Mouse (Mus musculus): ENCODE results near the gene Defb42. TPM values are rescaled to one million over a fixed set of nuclear protein-coding genes. Genes with fewer than 3 reads are reported as not detected.

Gene Defb42
- not detected in 2 replicates for polyA plus RNA-seq (2012; rRNA removed)

GRCm38 (mm10) chr14:63046691-63047090, at the start of gene Defb42:
Gene Defb42 (plus strand): TSS chr14:63046991.
- Histone ChIP-seq H3K27ac (ENCODE audit: insufficient read depth, low read depth, low read length) (no peak within 1 kb of the TSS), H3K4me3 (ENCODE audit: low read depth, low read length) (no peak within 1 kb of the TSS), H3K27me3 (ENCODE audit: control insufficient read depth, insufficient read depth, low read length) (no peaks in the 10 kb centered on the region), H3K36me3 (ENCODE audit: control insufficient read depth, insufficient read depth, low read length) (no peaks in the 10 kb centered on the region), H3K4me1 (ENCODE audit: control insufficient read depth, insufficient read depth, insufficient read length, low read length) (no peaks in the 10 kb centered on the region)
- TF ChIP-seq POLR2A (IDR thresholded peaks at IDR 0.05; ENCODE audit: low read depth, low read length): no peak
- 77% methylated on average over 3 of the region's 3 CpGs for WGBS

GRCm38 (mm10) chr14:62997777-62998176, 49.0 kb upstream of the Defb42 start, which contains the start of gene Defb47:
Gene Defb47 (plus strand): TSS chr14:62998077.
- Histone ChIP-seq H3K27ac (ENCODE audit: insufficient read depth, low read depth, low read length) (no peak within 1 kb of the TSS), H3K27me3 (ENCODE audit: control insufficient read depth, insufficient read depth, low read length) (no peaks in the 10 kb centered on the region), H3K36me3 (ENCODE audit: control insufficient read depth, insufficient read depth, low read length) (no peaks in the 10 kb centered on the region), H3K4me1 (ENCODE audit: control insufficient read depth, insufficient read depth, insufficient read length, low read length) (no peaks in the 10 kb centered on the region), H3K4me3 (ENCODE audit: low read depth, low read length) (no peak within 1 kb of the TSS)
- TF ChIP-seq POLR2A (IDR thresholded peaks at IDR 0.05; ENCODE audit: low read depth, low read length) (no peak), CTCF (IDR thresholded peaks at IDR 0.05; ENCODE audit: extremely low read depth, insufficient read length, insufficient replicate concordance, low read depth, low read length) (no peak)
- 77% methylated on average over 8 of the region's 8 CpGs for WGBS

GRCm38 (mm10) chr14:62998977-62999376, 47.8 kb upstream of the Defb42 start:
- 68% methylated on average over 4 of the region's 4 CpGs for WGBS

GRCm38 (mm10) chr14:63002588-63002987, 44.2 kb upstream of the Defb42 start:
- Histone ChIP-seq H3K27ac (ENCODE audit: insufficient read depth, low read depth, low read length) (no peak overlapping the region), H3K36me3 (ENCODE audit: control insufficient read depth, insufficient read depth, low read length) (no peaks in the 10 kb centered on the region), H3K4me3 (ENCODE audit: low read depth, low read length) (no peak overlapping the region), H3K4me1 (ENCODE audit: control insufficient read depth, insufficient read depth, insufficient read length, low read length) (no peaks in the 10 kb centered on the region), H3K27me3 (ENCODE audit: control insufficient read depth, insufficient read depth, low read length) (no peaks in the 10 kb centered on the region)
- WGBS: 59% methylated on average over 2 of the region's 2 CpGs
- TF ChIP-seq CTCF (IDR thresholded peaks at IDR 0.05; ENCODE audit: extremely low read depth, insufficient read length, insufficient replicate concordance, low read depth, low read length) (no peak), POLR2A (IDR thresholded peaks at IDR 0.05; ENCODE audit: low read depth, low read length) (no peak)

More at GRCm38 (mm10) chr14:62998977-62999376, 47.8 kb upstream of the Defb42 start:
- Histone ChIP-seq H3K4me3 (ENCODE audit: low read depth, low read length) (no peak overlapping the region), H3K36me3 (ENCODE audit: control insufficient read depth, insufficient read depth, low read length) (no peaks in the 10 kb centered on the region), H3K27me3 (ENCODE audit: control insufficient read depth, insufficient read depth, low read length) (no peaks in the 10 kb centered on the region), H3K4me1 (ENCODE audit: control insufficient read depth, insufficient read depth, insufficient read length, low read length) (no peaks in the 10 kb centered on the region), H3K27ac (ENCODE audit: insufficient read depth, low read depth, low read length) (no peak overlapping the region)
- TF ChIP-seq POLR2A (IDR thresholded peaks at IDR 0.05; ENCODE audit: low read depth, low read length) (no peak), CTCF (IDR thresholded peaks at IDR 0.05; ENCODE audit: extremely low read depth, insufficient read length, insufficient replicate concordance, low read depth, low read length) (no peak)

GRCm38 (mm10) chr14:63011471-63011870, 35.3 kb upstream of the Defb42 start, which contains the start of gene Defb43:
Gene Defb43 (plus strand): TSS chr14:63011771.
- 92% methylated on average over 5 of the region's 5 CpGs for WGBS
- Histone ChIP-seq H3K27me3 (ENCODE audit: control insufficient read depth, insufficient read depth, low read length) (no peaks in the 10 kb centered on the region), H3K27ac (ENCODE audit: insufficient read depth, low read depth, low read length) (no peak within 1 kb of the TSS), H3K4me3 (ENCODE audit: low read depth, low read length) (no peak within 1 kb of the TSS), H3K4me1 (ENCODE audit: control insufficient read depth, insufficient read depth, insufficient read length, low read length) (no peaks in the 10 kb centered on the region), H3K36me3 (ENCODE audit: control insufficient read depth, insufficient read depth, low read length) (no peaks in the 10 kb centered on the region)
- TF ChIP-seq POLR2A (IDR thresholded peaks at IDR 0.05; ENCODE audit: low read depth, low read length) (no peak), CTCF (IDR thresholded peaks at IDR 0.05; ENCODE audit: extremely low read depth, insufficient read length, insufficient replicate concordance, low read depth, low read length) (no peak)

- no peaks in the 10 kb centered on the region for H3K36me3 ChIP-seq (ENCODE audit: control insufficient read depth, insufficient read depth, low read length)
- WGBS: 67% methylated on average over 4 of the region's 4 CpGs
- no peaks in the 10 kb centered on the region for H3K4me1 ChIP-seq (ENCODE audit: control insufficient read depth, insufficient read depth, insufficient read length, low read length)
- no peaks in the 10 kb centered on the region for H3K27me3 ChIP-seq (ENCODE audit: control insufficient read depth, insufficient read depth, low read length)
- H3K27ac ChIP-seq (ENCODE audit: insufficient read depth, low read depth, low read length): no peak overlapping the region
- H3K4me3 ChIP-seq (ENCODE audit: low read depth, low read length): no peak overlapping the region
- no peak for TF ChIP-seq CTCF (IDR thresholded peaks at IDR 0.05; ENCODE audit: extremely low read depth, insufficient read length, insufficient replicate concordance, low read depth, low read length)
- no peak for TF ChIP-seq POLR2A (IDR thresholded peaks at IDR 0.05; ENCODE audit: low read depth, low read length)
Measured at GRCm38 (mm10) chr14:63013082-63013481, 33.7 kb upstream of the Defb42 start.

- WGBS: 80% methylated on average over 4 of the region's 4 CpGs
- no peaks in the 10 kb centered on the region for H3K36me3 ChIP-seq (ENCODE audit: control insufficient read depth, insufficient read depth, low read length)
- H3K4me1 ChIP-seq (ENCODE audit: control insufficient read depth, insufficient read depth, insufficient read length, low read length): no peaks in the 10 kb centered on the region
- 0 out of 2 replicates have a peak, but pooled peaks cover 2% of the 10 kb centered on the region for H3K27me3 ChIP-seq (ENCODE audit: control insufficient read depth, insufficient read depth, low read length)
- H3K27ac ChIP-seq (ENCODE audit: insufficient read depth, low read depth, low read length): no peak overlapping the region
- TF ChIP-seq CTCF (IDR thresholded peaks at IDR 0.05; ENCODE audit: extremely low read depth, insufficient read length, insufficient replicate concordance, low read depth, low read length) (no peak), POLR2A (IDR thresholded peaks at IDR 0.05; ENCODE audit: low read depth, low read length) (no peak)
- H3K4me3 ChIP-seq (ENCODE audit: low read depth, low read length): no peak overlapping the region
Measured at GRCm38 (mm10) chr14:63014667-63015066, 32.1 kb upstream of the Defb42 start.
